Mouse (Mus musculus): ENCODE measurements around the gene Gm49425.

- TF ChIP-seq CTCF (IDR thresholded peaks at IDR 0.05; ENCODE audit: control insufficient read depth, insufficient read depth, insufficient replicate concordance, low read depth, low read length) (no peak), POLR2A (IDR thresholded peaks at IDR 0.05; ENCODE audit: control insufficient read depth, low read depth, low read length) (no peak)
Measured at GRCm38 (mm10) chr15:101542543-101542942, 25.5 kb upstream of the Gm49425 start.

Data from testis, adult 2 months (tissue).